Mouse (Mus musculus) cortical plate, adult 2 months (tissue): ENCODE data around the gene Thbs4.

Experiments
- CTCF ChIP-seq: fragments of 200-500 bp; IDR thresholded peaks from 2 replicates; pipeline ENCODE4 v1.5.1; 2011; ENCODE audit warnings: mild to moderate bottlenecking, control low read depth, low read length; ENCODE audit not compliant: insufficient read depth; ENCODE audit errors: extremely low read depth
- POLR2A ChIP-seq: fragments of 200-500 bp; IDR thresholded peaks from 2 replicates; pipeline ENCODE4 v1.6.1; 2011; ENCODE audit warnings: mild to moderate bottlenecking, low read length, control low read depth; ENCODE audit not compliant: insufficient read depth; ENCODE audit errors: extremely low read depth

DNA sequence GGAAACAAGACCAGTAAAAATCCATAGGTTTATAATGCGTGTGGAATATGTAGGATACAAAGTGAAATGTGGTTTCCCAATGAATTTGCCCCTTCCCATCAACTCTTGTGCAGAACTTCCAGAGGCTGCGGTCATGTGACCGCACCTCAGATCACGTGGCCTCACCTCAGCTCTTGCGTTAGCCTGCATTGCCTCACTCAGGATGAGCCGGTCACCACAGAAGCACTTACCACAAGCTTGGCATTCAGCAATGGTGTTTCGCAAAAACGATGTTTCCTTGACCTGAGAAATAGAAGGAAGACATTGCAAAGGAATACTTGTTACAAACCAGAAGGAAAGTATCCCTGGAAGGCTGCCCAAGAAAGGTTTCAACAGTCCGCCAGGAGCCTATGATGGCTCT, 19.7 kb downstream of the Thbs4 start:
- TF ChIP-seq CTCF (no peak), POLR2A (no peak)
